Mouse (Mus musculus) embryonic facial prominence, embryonic 11.5 days (tissue): ENCODE results near the gene Dvl3. TPM values are rescaled to one million over a fixed set of nuclear protein-coding genes. Genes with fewer than 3 reads are reported as not detected.

Source experiments
- ATAC-seq: fragments of 200-750 bp; cut with Nextera tagmentation; replicated peaks from 2 replicates; pipeline ENCODE4 v1.8.0; 2017; ENCODE audit warnings: low read depth; ENCODE audit not compliant: insufficient number of reproducible peaks, low FRiP score, low TSS enrichment
- DNase-seq: peaks from one replicate; pipeline ENCODE4 v3.0.0-alpha.2; 2015; ENCODE audit warnings: low spot score
- H3K27ac ChIP-seq: fragments of 300-500 bp; sonication (generic); replicated peaks from 2 replicates; pipeline ENCODE4 v1.5.1; 2014; ENCODE audit warnings: mild to moderate bottlenecking, low read depth, low read length, control low read depth
- H3K27me3 ChIP-seq: fragments of 300-500 bp; sonication (generic); 2 replicates; pipeline ENCODE4 v1.6.1; 2014; ENCODE audit warnings: mild to moderate bottlenecking, low read length, moderate library complexity, mixed read lengths; ENCODE audit not compliant: control insufficient read depth, insufficient read depth
- H3K36me3 ChIP-seq: fragments of 300-500 bp; sonication (generic); replicated peaks from 2 replicates; pipeline ENCODE4 v1.6.1; 2014; ENCODE audit warnings: low read depth, mild to moderate bottlenecking, low read length, moderate library complexity, mixed read lengths; ENCODE audit not compliant: control insufficient read depth, insufficient read depth
- H3K4me1 ChIP-seq: fragments of 300-500 bp; sonication (generic); 2 replicates; pipeline ENCODE4 v1.6.1; 2014; ENCODE audit warnings: low read length, mixed read lengths; ENCODE audit not compliant: control insufficient read depth, insufficient read depth
- H3K4me2 ChIP-seq: fragments of 300-500 bp; sonication (generic); 2 replicates; pipeline ENCODE4 v1.6.1; 2014; ENCODE audit warnings: low read depth, mild to moderate bottlenecking, control low read depth, low read length, moderate library complexity
- H3K4me3 ChIP-seq: fragments of 300-500 bp; sonication (generic); 2 replicates; pipeline ENCODE4 v1.5.1; 2014; ENCODE audit warnings: low read depth, low read length, control low read depth
- H3K9ac ChIP-seq: fragments of 300-500 bp; sonication (generic); replicated peaks from 2 replicates; pipeline ENCODE4 v1.6.1; 2014; ENCODE audit warnings: mild to moderate bottlenecking, control low read depth, low read length
- H3K9me3 ChIP-seq: fragments of 300-500 bp; sonication (generic); replicated peaks from 2 replicates; pipeline ENCODE4 v1.6.1; 2016; ENCODE audit warnings: mild to moderate bottlenecking, low read length, inconsistent platforms, mixed read lengths; ENCODE audit not compliant: control insufficient read depth
- WGBS: fragments of 180-500 bp; shearing (Covaris S2); extraction: QIAGEN DNeasy Blood & Tissue Kit; methylation state at CpG from one replicate; pipeline ENCODE4 v1.1.7; 2014; 5-methylcytosine and 5-hydroxymethylcytosine counted together
- polyA plus RNA-seq: library from polyadenylated mRNA; unstranded; fragments of >200 nt; fragmentation: Nextera tagmentation; extraction: Ambion mirVana; gene quantifications from 2 replicates; pipeline ENCODE4 v1.2.1, GENCODE M21; 2014

Dvl3 gene
- polyA plus RNA-seq, 1 experiment from 2014 or later: 37.1 TPM

DNA sequence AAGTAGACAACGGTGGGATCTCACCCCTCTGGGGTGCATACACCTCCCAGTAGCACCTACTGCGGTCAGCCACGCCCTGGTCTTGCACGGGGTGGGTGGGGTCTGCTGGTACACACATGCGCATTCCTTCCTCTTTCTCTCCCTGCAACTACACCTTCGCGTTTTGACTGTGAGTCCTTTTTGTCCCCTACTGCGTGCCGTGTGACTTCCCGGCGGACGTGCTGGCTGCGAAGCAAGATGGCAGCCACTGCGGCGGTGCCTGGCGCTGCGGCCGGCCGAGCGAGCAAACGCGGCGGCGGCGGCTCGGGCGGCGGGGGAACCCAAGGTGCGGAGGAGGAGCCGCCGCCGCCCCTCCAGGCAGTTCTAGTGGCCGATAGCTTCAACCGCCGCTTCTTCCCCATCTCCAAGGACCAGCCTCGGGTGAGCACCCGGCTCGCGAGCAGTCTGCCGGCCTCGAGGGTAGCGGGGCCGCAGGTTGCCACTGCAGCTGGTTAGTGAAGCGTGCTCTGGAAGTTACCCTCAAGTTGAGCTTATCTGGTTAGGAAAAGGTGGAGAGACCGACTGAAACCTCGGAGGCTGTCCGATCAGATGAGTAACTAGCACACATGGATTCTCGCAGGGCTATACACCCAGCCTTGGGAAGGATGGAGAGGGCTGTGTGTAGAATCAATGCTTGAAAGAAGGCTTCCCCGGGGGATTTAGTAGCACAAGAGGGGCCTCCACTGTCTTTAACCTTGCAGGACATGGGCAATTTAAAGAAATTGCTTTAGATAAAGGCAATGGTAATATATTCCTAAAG, 17.9 kb upstream of the Dvl3 start, which contains the start of gene Eif2b5:
Gene Eif2b5 (plus strand): TSS at position 141 of the 799 bp plus-strand sequence.
- under 1% methylated on average over 49 of the region's 49 CpGs for whole genome bisulfite sequencing
- peak within 1 kb of the TSS; percentile 68 for H3K4me2 ChIP-seq

DNA sequence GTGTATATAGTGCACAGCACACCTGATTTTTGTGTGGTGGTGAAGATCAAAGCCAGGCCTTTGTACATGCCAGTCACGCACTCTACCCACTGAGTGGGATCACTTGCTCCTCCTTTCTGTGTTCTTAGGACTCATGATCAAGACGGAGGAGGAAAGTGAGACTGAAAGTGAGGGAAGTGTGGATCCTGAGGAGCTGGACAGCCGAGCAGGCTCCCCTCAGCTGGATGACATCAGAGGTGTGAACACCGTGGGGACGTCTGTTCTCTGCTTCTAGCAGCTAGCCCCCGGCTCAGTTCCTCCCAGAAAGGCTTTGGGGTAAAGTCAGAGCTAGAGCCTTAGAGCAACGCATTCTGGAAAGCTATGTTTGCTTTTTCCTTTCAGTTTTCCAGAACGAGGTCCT, 10.8 kb upstream of the Dvl3 start:
- peaks cover 31% of the 10 kb centered on the region for H3K36me3 ChIP-seq
- no peak overlapping the region for H3K9ac ChIP-seq
- H3K27me3 ChIP-seq: no peaks in the 10 kb centered on the region
- no peak overlapping the region for H3K27ac ChIP-seq
- no peaks in the 10 kb centered on the region for H3K9me3 ChIP-seq
- no peaks in the 10 kb centered on the region for H3K4me1 ChIP-seq
- no peak overlapping the region for H3K4me2 ChIP-seq
- ATAC-seq (no peak), DNase-seq (no peak)
- H3K4me3 ChIP-seq: no peak overlapping the region
- WGBS: 86% methylated on average over 8 of the region's 8 CpGs

More for the DNA sequence above, 17.9 kb upstream of the Dvl3 start, which contains the start of gene Eif2b5:
- H3K4me1 ChIP-seq: no peaks in the 10 kb centered on the region; the same call in 1 of the 2 replicates
- H3K9ac ChIP-seq: peak within 1 kb of the TSS; percentile 92
- peaks cover 13% of the 10 kb centered on the region for H3K36me3 ChIP-seq
- H3K27ac ChIP-seq: peak within 1 kb of the TSS; percentile 9; the same call in 1 of the 2 replicates
- H3K27me3 ChIP-seq: no peaks in the 10 kb centered on the region
- ATAC-seq (peak; percentile 96), DNase-seq (peak; percentile 93)
- peak within 1 kb of the TSS; percentile 80 for H3K4me3 ChIP-seq
- no peaks in the 10 kb centered on the region for H3K9me3 ChIP-seq

DNA sequence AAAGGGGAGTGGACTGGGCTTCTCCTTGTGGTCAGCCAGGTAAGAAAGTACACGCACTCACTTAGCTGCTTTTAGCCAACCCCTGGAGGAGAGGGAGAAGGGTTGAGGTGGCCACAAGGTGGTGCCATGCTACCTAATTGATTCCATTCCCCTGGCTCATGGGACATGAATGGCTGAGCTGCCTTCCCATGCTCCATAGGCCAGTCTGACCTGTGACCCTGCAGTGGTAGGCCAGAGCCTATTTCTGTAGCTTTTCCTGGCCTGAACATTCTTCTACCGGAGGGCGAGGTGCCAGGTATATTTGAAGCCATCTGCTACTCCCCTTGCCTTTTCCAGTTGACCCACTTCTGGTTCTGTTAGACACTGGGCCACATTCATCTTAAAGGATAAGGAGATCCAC, 7.4 kb upstream of the Dvl3 start:
- peaks cover 18% of the 10 kb centered on the region for H3K36me3 ChIP-seq
- no peak overlapping the region for H3K9ac ChIP-seq
- no peaks in the 10 kb centered on the region for H3K4me1 ChIP-seq
- no peak overlapping the region for H3K4me2 ChIP-seq
- no peak overlapping the region for H3K27ac ChIP-seq
- DNase-seq (peak; percentile 52), ATAC-seq (no peak; the same call in 1 of the 2 replicates)
- no peak overlapping the region for H3K4me3 ChIP-seq
- 72% methylated on average over 3 of the region's 3 CpGs for WGBS
- H3K9me3 ChIP-seq: no peaks in the 10 kb centered on the region
- H3K27me3 ChIP-seq: no peaks in the 10 kb centered on the region

DNA sequence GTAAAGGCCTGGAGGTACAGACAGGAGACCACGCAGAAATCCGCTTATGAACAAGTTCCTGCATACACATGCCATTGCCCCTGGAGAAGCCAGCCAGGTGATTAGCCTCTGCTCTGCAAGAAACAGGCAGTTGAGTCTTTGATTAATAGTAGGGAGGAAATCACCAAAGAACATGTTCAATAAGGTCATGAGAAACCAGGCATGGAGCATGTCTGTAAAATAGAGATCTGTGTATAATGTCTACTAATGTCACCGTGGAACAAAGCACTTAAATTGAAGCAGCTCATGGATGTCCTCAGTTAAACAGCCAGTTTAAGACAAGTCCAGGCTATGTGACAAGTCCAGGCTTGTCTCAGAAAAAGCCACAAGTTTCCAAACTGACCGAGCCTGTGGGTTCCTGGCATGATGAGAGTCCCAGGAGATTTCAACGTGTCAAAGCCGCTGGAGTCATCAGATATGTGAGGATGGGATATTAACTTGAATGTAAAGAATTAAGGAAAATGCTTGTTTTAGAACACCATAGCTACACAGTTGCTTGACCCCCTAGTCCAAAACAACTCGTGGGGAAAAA, 5.4 kb upstream of the Dvl3 start:
- Histone ChIP-seq H3K9ac (no peak overlapping the region), H3K9me3 (no peaks in the 10 kb centered on the region), H3K4me1 (no peaks in the 10 kb centered on the region), H3K27me3 (no peaks in the 10 kb centered on the region), H3K4me3 (no peak overlapping the region), H3K4me2 (no peak overlapping the region), H3K36me3 (peaks cover 14% of the 10 kb centered on the region), H3K27ac (no peak overlapping the region)
- DNase-seq (no peak), ATAC-seq (no peak)
- 91% methylated on average over 7 of the region's 7 CpGs for WGBS

DNA sequence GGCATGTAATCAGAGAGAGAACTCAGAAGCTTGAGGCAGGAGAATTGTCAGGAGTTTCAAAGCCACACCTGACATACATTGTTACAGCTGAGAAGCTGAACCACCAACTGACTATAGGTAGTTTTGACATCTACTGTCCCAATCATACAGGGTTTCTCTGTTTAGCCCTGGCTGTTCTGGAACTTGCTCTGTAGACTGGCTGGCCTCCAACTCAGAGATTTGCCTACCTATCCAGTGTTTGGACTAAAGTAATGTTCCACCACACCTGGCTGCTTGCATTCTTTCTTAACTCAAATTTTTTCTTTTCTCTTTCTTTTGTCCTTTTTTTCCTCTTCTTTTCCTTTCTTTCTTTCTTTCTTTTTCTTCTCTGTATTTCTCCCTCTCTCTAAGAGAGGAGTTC, 750 bp upstream of the Dvl3 start:
- no peak for ATAC-seq
- H3K27ac ChIP-seq: no peak overlapping the region; the same call in 1 of the 2 replicates

DNA sequence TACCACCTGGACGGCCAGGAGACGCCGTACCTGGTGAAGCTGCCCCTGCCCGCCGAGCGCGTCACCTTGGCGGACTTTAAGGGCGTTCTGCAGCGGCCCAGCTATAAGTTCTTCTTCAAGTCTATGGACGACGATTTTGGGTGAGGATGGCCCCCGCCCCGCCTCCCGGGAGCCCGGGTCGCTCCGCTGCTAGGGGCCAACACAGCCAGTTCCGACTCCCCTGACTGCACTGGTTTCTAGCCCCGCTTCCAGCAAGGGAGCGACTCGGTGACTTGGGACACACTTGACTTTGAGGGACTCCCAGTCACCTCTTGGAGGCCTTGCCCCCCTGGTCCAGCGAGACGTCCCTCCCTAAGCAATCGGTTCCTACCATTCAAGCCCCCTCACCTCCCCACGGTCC, 434 bp downstream of the Dvl3 start:
- H3K9ac ChIP-seq: peak overlapping the region; percentile 95
- WGBS: under 1% methylated on average over 26 of the region's 26 CpGs

More for the DNA sequence above, 750 bp upstream of the Dvl3 start:
- Histone ChIP-seq H3K4me3 (peak overlapping the region; percentile 86), H3K36me3 (no peaks in the 10 kb centered on the region; the same call in 1 of the 2 replicates), H3K27me3 (no peaks in the 10 kb centered on the region), H3K4me2 (peak overlapping the region; percentile 66), H3K9ac (peak overlapping the region; percentile 95), H3K9me3 (no peaks in the 10 kb centered on the region), H3K4me1 (no peaks in the 10 kb centered on the region)
- no peak for DNase-seq

DNA sequence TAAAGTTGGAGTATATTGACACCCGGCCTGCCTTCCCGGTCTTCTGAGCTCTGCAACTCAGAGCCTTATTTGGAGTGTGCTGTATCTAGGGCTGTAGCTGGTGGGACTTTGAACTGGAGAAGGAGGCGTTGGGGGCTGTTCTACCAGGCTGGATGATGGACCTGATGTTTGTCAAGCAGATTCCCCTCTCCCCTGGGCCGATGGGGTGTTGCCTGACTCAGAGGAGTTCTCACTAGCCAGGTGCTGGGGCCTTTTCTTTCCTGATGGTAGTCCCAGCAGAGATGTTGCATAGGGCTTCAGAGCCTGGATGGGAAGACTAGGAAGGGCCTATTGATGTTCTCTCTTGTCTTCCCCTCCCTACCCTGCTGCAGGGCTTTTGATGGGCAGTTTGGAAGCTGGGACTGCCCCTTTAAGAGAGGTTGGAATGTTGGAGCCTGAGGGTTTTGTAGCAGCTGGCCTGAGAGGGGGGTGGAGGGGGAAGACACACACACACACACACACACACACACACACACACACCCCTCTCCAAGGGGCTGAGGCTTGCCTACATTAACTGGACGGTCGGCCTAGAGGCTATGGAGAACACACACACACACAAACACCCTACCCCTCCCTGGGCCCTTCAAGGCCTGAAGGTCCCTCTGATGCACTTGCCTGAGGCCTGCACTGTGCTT, 1.1 kb downstream of the Dvl3 start:
- Histone ChIP-seq H3K9ac (peak overlapping the region; percentile 95), H3K4me1 (no peaks in the 10 kb centered on the region), H3K4me2 (peak overlapping the region; percentile 87), H3K27ac (peak overlapping the region; percentile 83), H3K36me3 (peaks cover 6% of the 10 kb centered on the region), H3K27me3 (no peaks in the 10 kb centered on the region), H3K9me3 (no peaks in the 10 kb centered on the region), H3K4me3 (peak overlapping the region; percentile 86)
- ATAC-seq (peak; percentile 67), DNase-seq (peak; percentile 73)
- WGBS: under 1% methylated on average over 6 of the region's 6 CpGs

More for the DNA sequence above, 434 bp downstream of the Dvl3 start:
- DNase-seq: no peak
- H3K9me3 ChIP-seq: no peaks in the 10 kb centered on the region
- no peaks in the 10 kb centered on the region for H3K27me3 ChIP-seq
- peak overlapping the region; percentile 83 for H3K27ac ChIP-seq
- H3K4me3 ChIP-seq: peak overlapping the region; percentile 86
- no peak; the same call in none of the 2 replicates for ATAC-seq
- H3K4me2 ChIP-seq: peak overlapping the region; percentile 87
- H3K4me1 ChIP-seq: no peaks in the 10 kb centered on the region
- peaks cover 6% of the 10 kb centered on the region for H3K36me3 ChIP-seq
